Mouse (Mus musculus): ENCODE data around the gene Ghr.

Ghr gene

DNA sequence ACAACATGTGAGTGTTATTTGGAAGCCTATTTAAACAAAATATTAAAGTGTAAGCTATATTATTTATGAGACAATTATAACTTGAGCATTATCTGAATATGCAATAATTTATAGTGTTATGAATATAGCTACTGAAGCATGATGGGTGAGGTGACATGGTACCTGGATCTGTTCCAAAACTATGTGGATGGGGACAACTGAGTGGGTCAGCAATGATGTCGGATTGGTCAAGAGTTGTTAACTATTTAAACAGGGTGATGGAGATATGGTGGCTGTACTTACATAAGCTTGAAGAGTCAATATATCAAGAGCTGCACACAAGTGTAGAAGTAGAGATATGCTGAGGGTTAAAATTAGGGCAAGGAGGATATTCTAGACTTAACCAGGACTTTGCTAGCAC is 70.9 kb downstream of the Ghr start:
- no peak for DNase-seq

GRCm38 (mm10) chr15:3511639-3512171 is 71.6 kb downstream of the Ghr start:
- DNase-seq = no peak

DNA sequence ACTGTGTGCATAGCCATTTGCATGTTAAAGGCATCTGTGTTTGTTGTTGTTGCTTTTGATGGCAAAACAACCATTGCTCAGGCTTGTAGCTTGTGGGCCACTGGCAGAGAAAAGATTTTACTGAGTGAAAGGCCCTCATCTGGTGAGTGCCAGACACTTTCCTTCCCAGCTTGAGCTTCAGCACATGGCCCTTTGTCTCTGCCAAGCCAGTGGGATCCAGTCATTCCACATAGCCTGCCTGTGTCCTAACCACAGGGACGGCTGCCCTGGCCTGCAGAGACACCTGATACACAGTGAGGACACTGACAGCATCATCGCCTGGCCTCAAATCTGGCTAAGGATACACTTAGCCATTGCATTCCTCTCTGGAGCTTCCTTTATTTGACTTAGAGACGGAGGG is 74.2 kb downstream of the Ghr start:
- no peak for DNase-seq

- no peak for DNase-seq
These were observed 76.0 kb downstream of the Ghr start for GRCm38 (mm10) chr15:3507329-3507728.

DNA sequence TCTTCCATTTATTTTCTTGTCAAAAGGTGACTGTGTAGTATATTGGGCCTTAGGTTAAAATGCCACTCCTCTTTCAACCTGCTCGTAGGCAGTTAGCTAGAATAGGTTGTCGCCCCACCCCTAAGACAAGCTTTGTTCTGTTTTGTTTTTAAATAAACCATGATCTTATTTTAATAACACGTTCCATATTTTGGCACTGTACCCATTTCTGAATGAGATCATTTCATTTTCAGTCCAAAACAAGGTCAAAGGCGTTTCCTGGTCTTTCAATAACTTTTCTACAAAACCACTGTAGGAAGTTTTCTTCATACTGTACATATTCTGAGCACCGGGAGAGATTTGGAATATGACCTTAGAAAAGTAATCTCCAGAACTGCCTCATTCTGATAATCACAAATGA is 78.6 kb downstream of the Ghr start:
- DNase-seq = no peak

DNA sequence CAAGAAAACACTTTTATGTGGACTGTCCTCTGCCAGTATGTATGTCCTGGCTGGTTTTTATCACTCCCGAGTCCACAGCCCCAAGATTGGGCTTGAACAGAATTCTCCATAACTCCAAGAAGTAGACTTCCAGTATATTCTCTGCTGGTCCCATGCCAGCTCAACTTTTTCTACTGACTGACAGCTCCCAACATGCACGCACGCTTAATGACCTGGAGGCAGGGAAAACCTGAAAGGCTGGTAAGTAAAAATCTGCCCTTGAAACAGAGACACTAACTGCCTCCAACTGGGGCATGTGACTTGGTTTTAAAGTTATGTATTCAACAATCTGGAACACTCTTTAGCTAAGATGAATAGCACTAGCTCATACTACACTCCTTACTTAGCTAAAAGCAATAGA is 81.6 kb downstream of the Ghr start:
- no peak for DNase-seq

DNA sequence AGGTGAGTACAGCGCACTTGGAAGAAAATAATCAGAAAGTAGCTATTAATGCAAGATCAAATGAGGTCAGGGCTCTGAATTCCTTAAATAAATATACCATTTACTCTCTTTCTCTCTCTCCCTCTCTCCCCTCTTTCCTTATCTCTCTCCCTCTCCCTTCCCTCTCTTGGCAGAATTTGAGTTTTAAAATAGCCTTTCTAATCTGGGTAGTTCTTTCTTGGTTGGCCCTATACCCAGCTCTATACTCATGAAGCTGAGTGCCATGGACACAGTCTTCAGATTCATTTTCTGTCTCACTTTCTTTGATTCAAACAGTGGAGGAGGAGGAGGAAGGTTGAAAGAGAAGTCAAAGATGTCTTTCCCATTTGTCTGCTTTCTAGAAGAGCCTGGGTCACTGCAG is 84.3 kb downstream of the Ghr start:
- DNase-seq = no peak

DNA sequence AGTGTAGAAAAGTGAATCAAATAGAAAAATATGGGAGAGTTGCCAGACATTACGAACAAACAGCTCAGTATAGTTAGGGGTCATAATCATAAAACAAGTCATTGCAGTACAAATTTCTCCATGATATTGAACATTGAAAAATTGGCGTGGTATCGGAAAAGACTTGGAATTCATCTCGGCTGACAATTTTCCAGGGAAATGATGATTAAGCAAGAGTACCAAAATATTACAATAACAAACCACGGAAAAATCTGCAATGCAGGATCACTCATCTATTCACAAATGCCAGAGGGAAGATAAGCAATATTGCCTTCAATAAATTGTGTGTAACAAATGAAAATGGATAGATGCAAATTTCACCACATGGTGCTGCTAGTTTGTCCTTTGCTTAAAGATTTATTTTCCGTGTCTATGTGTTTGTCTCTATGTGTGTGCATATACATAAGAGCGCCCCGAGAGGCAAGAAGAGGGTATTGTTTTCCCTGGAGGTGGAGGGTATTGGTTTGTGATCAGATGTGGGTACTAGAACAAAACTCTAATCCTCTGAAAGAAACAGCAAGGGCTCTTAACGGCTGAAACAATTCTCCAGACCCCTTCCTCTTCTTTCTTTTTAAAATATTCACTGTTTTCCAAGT is 85.2 kb downstream of the Ghr start:
- no peak for DNase-seq

DNA sequence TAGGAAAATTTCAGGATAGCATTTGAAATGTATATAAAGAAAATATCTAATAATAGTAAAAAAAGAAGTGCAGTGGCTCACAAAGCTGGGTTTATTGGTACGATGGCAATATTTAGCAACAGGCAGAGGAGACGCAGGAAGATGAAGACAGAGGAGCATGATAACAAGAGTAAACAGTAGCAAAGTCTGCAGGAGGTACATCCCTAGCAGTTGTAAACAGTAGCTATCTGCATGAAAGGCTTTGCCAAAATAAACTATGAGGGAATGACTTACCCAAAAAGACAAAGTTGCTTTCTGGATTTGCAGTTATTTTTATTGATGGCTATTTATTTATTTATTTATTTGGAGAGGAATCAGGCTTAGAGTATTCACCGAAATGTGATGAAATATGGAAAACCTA is 92.4 kb downstream of the Ghr start:
- DNase-seq = no peak

GRCm38 (mm10) chr15:3490011-3490410 is 93.3 kb downstream of the Ghr start:
- no peak for DNase-seq

DNA sequence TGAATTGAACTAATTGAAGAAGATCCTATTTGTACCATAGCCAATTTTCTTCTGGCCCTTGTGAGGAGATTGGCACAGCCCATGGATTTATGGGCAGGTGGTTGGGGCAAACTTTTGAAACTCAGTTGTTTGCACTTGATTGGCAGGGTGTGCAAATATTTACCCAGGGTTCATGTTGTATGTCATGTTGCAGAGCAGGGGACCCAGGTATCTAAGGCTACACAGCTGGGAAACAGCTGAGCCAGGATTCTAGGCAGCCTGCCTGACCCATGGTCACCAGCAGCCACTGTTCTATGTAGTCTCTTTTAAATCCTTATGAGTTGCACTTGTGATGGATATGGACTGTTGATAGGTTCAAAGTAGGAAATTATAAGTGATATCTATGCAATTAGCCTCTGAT is 94.1 kb downstream of the Ghr start:
- DNase-seq = no peak

- no peak for DNase-seq
These were observed 94.7 kb downstream of the Ghr start for GRCm38 (mm10) chr15:3488601-3489000.

DNA sequence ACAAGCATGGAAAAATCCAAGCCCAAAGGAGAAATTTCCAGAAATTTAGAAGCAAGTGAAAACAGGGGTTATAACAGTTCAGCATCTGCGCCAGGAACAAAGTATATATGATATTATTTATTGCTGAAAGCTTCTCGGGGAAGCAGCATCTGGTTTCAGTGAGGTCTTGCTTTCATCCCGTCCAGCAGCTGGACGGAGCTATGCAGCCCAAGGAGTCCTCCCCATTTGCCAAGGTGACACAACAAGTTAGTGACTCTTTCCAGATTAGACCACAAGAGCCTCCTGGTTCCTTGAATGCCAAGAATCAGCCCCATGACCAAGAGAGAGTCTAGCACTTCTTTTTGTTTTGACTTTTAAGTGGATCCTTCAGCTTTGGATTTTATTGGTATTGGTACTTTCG is 96.6 kb downstream of the Ghr start:
- no peak for DNase-seq

DNA sequence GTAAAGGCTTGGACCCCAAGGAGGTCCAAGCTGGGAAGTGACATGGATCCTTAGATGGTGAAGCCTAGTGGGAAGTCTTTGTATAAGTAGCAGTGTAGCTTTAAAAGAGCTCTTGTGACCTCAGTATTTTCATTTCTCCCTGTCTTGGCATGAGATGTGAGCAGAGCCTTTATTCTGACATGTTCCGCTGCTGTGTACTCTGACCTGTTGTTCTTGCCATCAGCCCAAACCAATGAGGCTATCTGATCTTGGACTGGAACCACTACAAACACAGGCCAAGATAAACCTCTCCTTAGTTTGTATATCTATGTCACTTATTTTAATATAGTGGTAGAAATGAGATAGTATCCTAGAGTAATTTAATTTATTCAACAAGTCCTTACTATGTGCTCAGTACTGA is 97.9 kb downstream of the Ghr start:
- no peak for DNase-seq

GRCm38 (mm10) chr15:3483451-3483850 is 99.8 kb downstream of the Ghr start:
- no peak for DNase-seq

DNA sequence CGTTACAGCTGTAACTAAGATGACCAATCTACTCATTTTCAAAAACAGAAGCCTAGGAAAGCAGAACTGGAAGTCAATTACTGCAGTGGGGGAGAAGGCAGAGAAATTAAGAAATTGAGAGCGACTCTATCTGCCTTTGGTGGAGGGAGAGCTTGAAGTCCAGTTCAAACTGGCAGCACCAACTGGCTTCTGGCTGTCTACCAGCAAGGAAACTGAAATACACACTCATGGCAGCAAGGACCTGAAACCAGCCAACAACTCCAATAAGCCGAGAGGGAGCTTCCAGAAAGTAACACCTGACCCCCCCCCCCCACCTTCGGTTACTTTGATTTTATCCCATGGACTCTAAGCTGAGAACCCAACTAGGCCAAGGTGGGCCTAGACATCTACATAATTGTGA is 114.1 kb downstream of the Ghr start:
- DNase-seq = no peak

- no peak for DNase-seq
These were observed 116.7 kb downstream of the Ghr start for GRCm38 (mm10) chr15:3466608-3467007.

DNA sequence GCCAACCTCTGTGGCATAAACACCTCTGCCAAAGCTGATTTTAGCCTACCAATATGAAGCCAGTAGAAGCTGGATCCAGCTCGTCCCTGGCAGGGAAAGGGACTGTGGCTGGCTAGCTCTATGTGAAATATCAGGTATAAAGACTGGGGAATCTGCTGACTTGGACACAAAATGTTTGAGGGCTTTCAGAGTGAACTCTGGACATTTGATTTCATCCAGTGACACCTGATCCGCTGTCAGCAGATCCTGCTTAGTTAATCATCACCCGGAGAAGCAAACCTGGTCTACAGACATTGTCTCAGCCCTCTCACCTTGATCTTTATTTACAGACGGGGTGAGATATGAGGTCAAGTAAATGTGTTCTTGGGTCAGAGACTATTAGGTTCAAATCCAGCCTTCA is 118.5 kb downstream of the Ghr start:
- DNase-seq = no peak

GRCm38 (mm10) chr15:3456543-3456942 is 126.7 kb downstream of the Ghr start:
- DNase-seq = no peak

- DNase-seq = no peak
These were observed 127.7 kb downstream of the Ghr start for GRCm38 (mm10) chr15:3455572-3455971.

DNA sequence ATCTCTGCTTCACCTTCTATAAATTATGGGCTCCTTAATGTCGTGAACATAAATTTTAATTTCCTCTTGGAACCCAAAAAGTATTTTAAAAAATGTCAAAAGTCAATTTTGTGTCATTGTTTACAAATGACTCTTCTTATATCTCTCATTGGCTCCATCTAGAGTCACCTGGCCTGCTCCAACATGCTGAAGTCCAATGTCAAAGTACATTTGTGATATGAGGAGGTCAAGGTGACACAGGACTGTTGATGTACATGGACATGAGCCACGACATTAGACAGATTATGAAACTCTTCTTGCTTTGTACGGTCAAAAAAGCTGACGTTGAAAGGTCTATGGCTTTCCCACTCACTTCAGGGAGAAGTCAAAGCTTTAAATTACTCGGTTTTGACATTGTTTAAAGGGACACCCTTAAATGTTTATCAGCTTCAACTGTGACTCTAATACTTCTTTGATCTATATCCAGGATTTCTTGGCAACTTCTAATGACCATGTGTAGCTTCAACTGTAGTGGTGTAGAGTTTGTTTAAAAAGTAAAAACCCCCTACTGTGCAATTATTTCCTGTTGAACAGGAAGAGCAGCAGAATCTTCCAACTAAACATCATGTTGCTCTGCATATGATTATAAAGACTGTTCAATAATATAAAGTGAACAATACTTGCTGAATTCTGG is 131.1 kb downstream of the Ghr start:
- DNase-seq = no peak

DNA sequence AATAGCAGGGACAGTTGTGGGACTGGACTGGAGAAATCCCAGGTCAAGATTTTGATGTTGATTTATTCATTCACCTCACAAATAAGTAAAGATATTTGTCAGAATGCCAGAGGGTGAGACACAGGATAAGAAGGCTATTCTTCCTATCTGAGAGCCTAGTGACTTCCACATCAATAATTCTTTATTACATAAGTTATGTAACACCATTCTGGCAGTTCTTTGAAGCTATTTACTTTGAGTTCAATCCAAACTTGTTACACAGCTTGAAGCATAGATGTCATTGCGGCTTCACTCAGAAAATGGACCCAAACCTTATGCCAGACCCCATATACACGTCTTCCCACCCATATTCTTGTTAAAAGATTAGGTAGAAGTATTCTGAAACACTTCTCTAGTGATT is 133.7 kb downstream of the Ghr start:
- no peak for DNase-seq

- no peak for DNase-seq
These were observed 137.9 kb downstream of the Ghr start for GRCm38 (mm10) chr15:3445285-3445909.

DNA sequence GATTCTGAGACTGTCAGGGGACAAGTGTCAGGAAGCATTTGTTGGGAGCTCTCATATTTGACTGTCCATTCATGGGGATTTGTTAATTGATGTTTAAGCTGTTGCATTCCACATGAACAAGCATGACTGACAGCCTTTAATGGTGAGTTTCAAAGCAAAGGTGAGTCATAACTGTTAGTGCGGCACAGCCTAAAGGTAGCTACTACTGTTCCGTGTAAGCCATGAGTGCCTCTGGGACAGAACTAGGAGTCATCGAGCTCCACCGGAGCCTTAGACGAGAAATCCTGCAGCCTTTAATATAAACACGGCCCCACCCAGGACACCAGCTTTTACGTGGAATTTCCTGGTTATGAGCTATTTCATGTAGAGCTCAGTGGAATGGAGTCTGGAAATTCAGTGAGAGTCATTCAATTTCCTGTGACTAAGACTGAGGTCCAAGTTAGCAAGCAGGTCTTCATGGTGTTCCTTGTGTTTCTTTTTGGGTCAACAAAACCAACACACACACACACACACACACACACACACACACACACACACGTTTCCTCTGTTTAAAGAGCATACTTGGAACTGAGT is 138.8 kb downstream of the Ghr start:
- no peak for DNase-seq

Measured in cerebellum, adult 11 months (tissue).